Mouse (Mus musculus) liver, embryonic 15.5 days (tissue): ENCODE data around the gene Fgf8. TPM values are rescaled to one million over a fixed set of nuclear protein-coding genes. Genes with fewer than 3 reads are reported as not detected.

Experiments
- ATAC-seq: fragments of 200-750 bp; cut with Nextera tagmentation; 2 replicates; pipeline ENCODE4 v1.8.0; 2017; ENCODE audit warnings: moderate number of reproducible peaks, mild to moderate bottlenecking, moderate library complexity; ENCODE audit not compliant: insufficient read depth
- H3K27ac ChIP-seq: fragments of 300-500 bp; sonication (generic); replicated peaks from 2 replicates; pipeline ENCODE4 v1.5.1; 2015; ENCODE audit warnings: mild to moderate bottlenecking, inconsistent platforms
- H3K27me3 ChIP-seq: fragments of 300-500 bp; sonication (generic); 2 replicates; pipeline ENCODE4 v1.6.1; 2015; ENCODE audit warnings: mild to moderate bottlenecking, inconsistent platforms
- H3K36me3 ChIP-seq: fragments of 300-500 bp; sonication (generic); replicated peaks from 2 replicates; pipeline ENCODE4 v1.6.1; 2015; ENCODE audit warnings: moderate library complexity, mild to moderate bottlenecking, inconsistent platforms
- H3K4me1 ChIP-seq: fragments of 300-500 bp; sonication (generic); replicated peaks from 2 replicates; pipeline ENCODE4 v1.6.1; 2015; ENCODE audit warnings: inconsistent platforms
- H3K4me2 ChIP-seq: fragments of 300-500 bp; sonication (generic); 2 replicates; pipeline ENCODE4 v1.6.1; 2015; ENCODE audit warnings: moderate library complexity, mild to moderate bottlenecking, inconsistent platforms
- H3K4me3 ChIP-seq: fragments of 300-500 bp; sonication (generic); replicated peaks from 2 replicates; pipeline ENCODE4 v1.5.1; 2015; ENCODE audit warnings: mild to moderate bottlenecking, inconsistent platforms
- H3K9ac ChIP-seq: fragments of 300-500 bp; sonication (generic); 2 replicates; pipeline ENCODE4 v1.6.1; 2015; ENCODE audit warnings: moderate library complexity, mild to moderate bottlenecking, inconsistent platforms
- H3K9me3 ChIP-seq: fragments of 300-500 bp; sonication (generic); replicated peaks from 2 replicates; pipeline ENCODE4 v1.6.1; 2016; ENCODE audit warnings: inconsistent platforms
- WGBS: fragments of 180-500 bp; shearing (Covaris S2); methylation state at CpG from one replicate; pipeline ENCODE4 v1.1.7; 2015; ENCODE audit warnings: mixed read lengths; ENCODE audit not compliant: insufficient replicate concordance; 5-methylcytosine and 5-hydroxymethylcytosine counted together
- polyA plus RNA-seq: library from polyadenylated mRNA; unstranded; fragments of >200 nt; fragmentation: Nextera tagmentation; extraction: Ambion mirVana; gene quantifications from 2 replicates; pipeline ENCODE4 v1.2.1, GENCODE M21; 2015

Fgf8 gene
- polyA plus RNA-seq, 1 experiment from 2014 or later: not detected

- no peak for ATAC-seq
- H3K27me3 ChIP-seq: peaks cover 28% of the 10 kb centered on the region
- 52% methylated on average over 5 of the region's 5 CpGs for WGBS
Observed at GRCm38 (mm10) chr19:45722188-45722587, 20.5 kb downstream of the Fgf8 start.

GRCm38 (mm10) chr19:45718286-45718685, 24.4 kb downstream of the Fgf8 start:
- ATAC-seq: no peak
- Histone ChIP-seq H3K9me3 (no peaks in the 10 kb centered on the region), H3K4me2 (no peak overlapping the region), H3K9ac (no peak overlapping the region), H3K27ac (no peak overlapping the region), H3K27me3 (peaks cover 40% of the 10 kb centered on the region), H3K4me1 (peaks cover 4% of the 10 kb centered on the region; the same call in 1 of the 2 replicates), H3K36me3 (no peaks in the 10 kb centered on the region), H3K4me3 (no peak overlapping the region)
- 65% methylated on average over 3 of the region's 3 CpGs for WGBS

More at GRCm38 (mm10) chr19:45722188-45722587, 20.5 kb downstream of the Fgf8 start:
- H3K27ac ChIP-seq: no peak overlapping the region
- no peaks in the 10 kb centered on the region for H3K9me3 ChIP-seq
- H3K9ac ChIP-seq: no peak overlapping the region
- H3K36me3 ChIP-seq: no peaks in the 10 kb centered on the region
- no peak overlapping the region for H3K4me2 ChIP-seq
- no peak overlapping the region for H3K4me3 ChIP-seq
- H3K4me1 ChIP-seq: peaks cover 4% of the 10 kb centered on the region; the same call in 1 of the 2 replicates

- H3K4me2 ChIP-seq: no peak overlapping the region
- no peaks in the 10 kb centered on the region for H3K36me3 ChIP-seq
- no peak overlapping the region for H3K4me3 ChIP-seq
- no peak overlapping the region for H3K9ac ChIP-seq
- WGBS: 26% methylated on average over 16 of the region's 16 CpGs
- ATAC-seq: no peak
- no peak overlapping the region for H3K27ac ChIP-seq
- peaks cover 40% of the 10 kb centered on the region for H3K27me3 ChIP-seq
- H3K9me3 ChIP-seq: no peaks in the 10 kb centered on the region
- H3K4me1 ChIP-seq: peaks cover 4% of the 10 kb centered on the region; the same call in 1 of the 2 replicates
Observed at GRCm38 (mm10) chr19:45717493-45718220, 25.1 kb downstream of the Fgf8 start.

- Histone ChIP-seq H3K36me3 (no peaks in the 10 kb centered on the region), H3K27ac (no peak overlapping the region), H3K27me3 (0 out of 2 replicates have a peak, but pooled peaks cover 4% of the 10 kb centered on the region), H3K9ac (no peak overlapping the region), H3K4me1 (no peaks in the 10 kb centered on the region), H3K4me3 (no peak overlapping the region), H3K9me3 (no peaks in the 10 kb centered on the region), H3K4me2 (no peak overlapping the region)
- no peak for ATAC-seq
- 58% methylated on average over 3 of the region's 3 CpGs for WGBS
Observed at GRCm38 (mm10) chr19:45708704-45709103, 34.0 kb downstream of the Fgf8 start.

- H3K9me3 ChIP-seq: no peaks in the 10 kb centered on the region
- no peak overlapping the region for H3K4me3 ChIP-seq
- no peak for ATAC-seq
- no peak overlapping the region for H3K4me2 ChIP-seq
- 45% methylated on average over 6 of the region's 6 CpGs for WGBS
- H3K36me3 ChIP-seq: no peaks in the 10 kb centered on the region
- peaks cover 37% of the 10 kb centered on the region for H3K27me3 ChIP-seq
- no peak overlapping the region for H3K27ac ChIP-seq
- no peak overlapping the region for H3K9ac ChIP-seq
- H3K4me1 ChIP-seq: no peaks in the 10 kb centered on the region
Observed at GRCm38 (mm10) chr19:45696281-45696600, 46.5 kb downstream of the Fgf8 start.

- Histone ChIP-seq H3K36me3 (no peaks in the 10 kb centered on the region), H3K27ac (no peak overlapping the region), H3K4me3 (no peak overlapping the region), H3K9ac (no peak overlapping the region), H3K9me3 (no peaks in the 10 kb centered on the region), H3K27me3 (peaks cover 37% of the 10 kb centered on the region), H3K4me1 (no peaks in the 10 kb centered on the region), H3K4me2 (no peak overlapping the region)
- ATAC-seq: no peak
- WGBS: 31% methylated on average over 25 of the region's 25 CpGs
Observed at GRCm38 (mm10) chr19:45695496-45696280, 47.0 kb downstream of the Fgf8 start.

- Histone ChIP-seq H3K36me3 (no peaks in the 10 kb centered on the region), H3K4me3 (no peak overlapping the region), H3K9me3 (no peaks in the 10 kb centered on the region), H3K9ac (no peak overlapping the region), H3K27ac (no peak overlapping the region), H3K4me1 (no peaks in the 10 kb centered on the region), H3K4me2 (no peak overlapping the region), H3K27me3 (peaks cover 37% of the 10 kb centered on the region)
- WGBS: 33% methylated on average over 3 of the region's 3 CpGs
- no peak for ATAC-seq
Observed at GRCm38 (mm10) chr19:45694056-45694455, 48.7 kb downstream of the Fgf8 start.

- no peaks in the 10 kb centered on the region for H3K36me3 ChIP-seq
- H3K27ac ChIP-seq: no peak overlapping the region
- no peaks in the 10 kb centered on the region for H3K9me3 ChIP-seq
- WGBS: 77% methylated on average over 8 of the region's 8 CpGs
- peaks cover 30% of the 10 kb centered on the region for H3K27me3 ChIP-seq
- no peak overlapping the region for H3K9ac ChIP-seq
- H3K4me2 ChIP-seq: no peak overlapping the region
- no peak overlapping the region for H3K4me3 ChIP-seq
- no peaks in the 10 kb centered on the region for H3K4me1 ChIP-seq
- no peak for ATAC-seq
Observed at GRCm38 (mm10) chr19:45692211-45692610, 50.5 kb downstream of the Fgf8 start.

- Histone ChIP-seq H3K4me3 (no peak overlapping the region), H3K4me2 (no peak overlapping the region), H3K27me3 (peaks cover 22% of the 10 kb centered on the region), H3K9me3 (no peaks in the 10 kb centered on the region), H3K4me1 (no peaks in the 10 kb centered on the region), H3K9ac (no peak overlapping the region), H3K27ac (no peak overlapping the region), H3K36me3 (no peaks in the 10 kb centered on the region)
- 72% methylated on average over 8 of the region's 8 CpGs for WGBS
- no peak for ATAC-seq
Observed at GRCm38 (mm10) chr19:45691001-45691535, 51.6 kb downstream of the Fgf8 start.

- no peak for ATAC-seq
- H3K4me1 ChIP-seq: no peaks in the 10 kb centered on the region
- no peak overlapping the region for H3K4me2 ChIP-seq
- H3K27me3 ChIP-seq: peaks cover 11% of the 10 kb centered on the region; the same call in 1 of the 2 replicates
- no peaks in the 10 kb centered on the region for H3K9me3 ChIP-seq
- no peaks in the 10 kb centered on the region for H3K36me3 ChIP-seq
- H3K27ac ChIP-seq: no peak overlapping the region
- H3K4me3 ChIP-seq: no peak overlapping the region
- 62% methylated on average over 4 of the region's 4 CpGs for WGBS
- H3K9ac ChIP-seq: no peak overlapping the region
Observed at GRCm38 (mm10) chr19:45687001-45687400, 55.7 kb downstream of the Fgf8 start.
